Mouse (Mus musculus): ENCODE results near the gene Itpkb.

Itpkb gene

DNA sequence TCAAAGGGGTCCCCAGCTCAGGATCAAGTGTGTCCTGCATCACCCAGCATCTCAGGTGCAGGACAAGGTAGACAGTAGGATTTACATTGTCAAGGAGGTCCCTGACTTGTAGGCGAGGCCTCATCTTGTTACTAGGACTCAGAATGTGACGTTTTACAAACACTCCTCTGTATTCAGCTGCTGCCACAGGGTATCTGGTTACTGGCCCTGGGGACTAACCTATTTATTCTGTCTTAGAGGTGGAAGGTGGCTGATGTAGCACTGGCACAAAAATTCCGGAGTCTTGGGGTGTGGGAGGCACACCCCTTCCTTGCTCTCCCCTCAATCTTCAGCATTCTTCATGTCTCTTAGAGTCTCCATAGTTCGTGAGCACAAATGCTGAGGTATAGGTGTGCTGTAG, 16.8 kb downstream of the Itpkb start:
- no peak for DNase-seq

DNA sequence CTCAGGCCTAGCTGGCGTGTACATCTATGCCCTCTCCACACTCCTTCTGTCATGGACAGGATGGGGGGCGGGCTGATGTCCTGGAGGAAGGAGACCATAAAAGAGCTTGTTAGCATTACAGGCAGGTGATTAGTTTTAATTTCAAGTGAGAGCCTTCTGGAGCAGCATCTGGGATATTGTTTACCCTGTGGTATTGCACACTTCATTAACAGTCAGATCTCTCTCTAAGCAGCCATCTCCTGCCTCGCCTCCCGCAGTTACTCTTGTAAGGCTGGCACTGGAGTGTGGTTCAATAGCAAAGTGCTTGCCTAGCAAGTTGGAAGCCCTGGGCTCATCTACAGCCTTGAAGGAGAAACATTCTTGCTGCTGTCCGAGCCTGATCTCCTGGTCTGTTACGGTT, 17.6 kb downstream of the Itpkb start:
- DNase-seq: no peak

GRCm38 (mm10) chr1:180349090-180349489, 18.8 kb downstream of the Itpkb start:
- DNase-seq: no peak

DNA sequence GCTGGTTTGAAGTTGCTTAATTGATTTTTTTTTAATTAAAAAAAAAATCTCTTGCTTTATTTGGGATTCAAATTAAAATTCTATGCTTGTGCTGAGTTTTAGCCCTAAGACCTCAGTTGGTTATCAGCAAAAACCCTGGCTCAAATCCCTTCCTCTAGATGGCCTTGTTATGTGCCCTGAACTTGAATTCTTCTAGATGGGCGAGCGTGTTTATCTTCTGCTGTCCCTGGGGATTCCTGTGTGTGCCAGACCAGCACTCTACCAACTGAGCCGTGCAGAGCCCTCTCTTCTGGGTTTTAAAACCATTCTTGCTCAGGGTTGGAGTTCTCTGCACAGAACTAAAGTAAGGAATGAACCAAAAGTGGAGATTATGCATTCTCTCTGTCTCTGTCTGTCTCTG, 22.0 kb downstream of the Itpkb start:
- DNase-seq: peak in 1 of 2 experiments; percentile 32

GRCm38 (mm10) chr1:180354129-180354528, 23.8 kb downstream of the Itpkb start:
- DNase-seq: no peak

- no peak for DNase-seq
Measured at GRCm38 (mm10) chr1:180354976-180355730, 24.9 kb downstream of the Itpkb start.

DNA sequence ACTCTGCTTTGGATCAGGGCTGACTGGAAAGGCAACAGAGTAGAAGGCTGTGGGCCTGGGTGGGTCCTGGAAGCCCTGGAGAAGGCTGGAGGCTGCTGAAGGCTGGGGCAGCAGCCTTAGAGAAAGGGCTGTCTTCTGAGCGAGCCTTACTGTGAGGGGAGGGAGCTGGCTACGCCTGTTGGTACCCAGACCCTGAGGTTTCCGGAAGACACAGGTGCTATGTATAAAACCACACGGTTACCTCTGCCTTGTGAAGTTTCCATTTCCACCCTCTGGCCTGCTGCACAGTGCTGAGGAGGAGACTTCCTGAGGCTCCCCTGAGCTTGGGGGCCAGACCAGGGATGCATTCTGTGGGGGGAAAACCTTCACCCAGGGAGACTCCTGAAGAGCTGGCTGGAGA, 25.9 kb downstream of the Itpkb start:
- no peak for DNase-seq

DNA sequence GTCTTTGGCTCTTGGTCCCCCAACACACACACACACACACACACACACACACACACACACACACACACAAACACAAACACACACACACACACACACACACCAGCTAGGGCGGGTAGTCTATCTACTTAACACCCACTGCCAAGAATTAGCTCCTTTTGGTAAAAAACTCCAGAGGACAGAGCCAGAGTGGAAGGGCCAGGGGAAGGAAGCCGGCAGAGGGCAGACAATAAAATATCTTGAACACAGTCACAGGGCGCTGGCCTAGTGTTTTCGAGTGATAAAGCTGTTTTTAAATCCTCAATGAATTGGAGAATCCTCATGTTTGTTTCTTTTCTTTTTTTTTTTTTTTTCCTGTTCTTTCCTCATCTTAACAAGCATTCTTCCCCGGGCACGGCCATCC, 26.6 kb downstream of the Itpkb start:
- no peak for DNase-seq

GRCm38 (mm10) chr1:180357893-180358331, 27.6 kb downstream of the Itpkb start:
- DNase-seq: no peak

GRCm38 (mm10) chr1:180358466-180358865, 28.2 kb downstream of the Itpkb start:
- no peak for DNase-seq

DNA sequence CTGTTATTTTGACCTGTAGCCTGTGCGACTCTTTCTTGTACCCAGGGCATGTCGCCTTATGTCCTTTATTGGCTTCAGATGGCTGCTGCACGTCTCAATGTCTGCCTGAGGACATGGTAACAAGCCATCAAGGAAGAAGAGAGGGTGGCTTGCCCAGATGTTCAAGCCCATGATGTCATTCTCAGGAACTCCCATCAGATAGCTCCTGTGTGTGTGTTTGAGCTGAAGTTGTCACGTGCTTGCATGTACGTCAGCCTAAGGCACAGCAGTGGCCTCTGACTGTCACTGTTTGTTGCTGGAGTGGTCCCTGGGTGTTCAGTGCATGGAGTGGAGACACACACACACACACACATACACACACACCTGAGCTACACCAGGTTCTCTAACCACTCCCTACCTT, 29.0 kb downstream of the Itpkb start:
- DNase-seq: no peak

- peak; percentile 75 to 82 for DNase-seq
Measured at GRCm38 (mm10) chr1:180362176-180362575, 31.9 kb downstream of the Itpkb start.

DNA sequence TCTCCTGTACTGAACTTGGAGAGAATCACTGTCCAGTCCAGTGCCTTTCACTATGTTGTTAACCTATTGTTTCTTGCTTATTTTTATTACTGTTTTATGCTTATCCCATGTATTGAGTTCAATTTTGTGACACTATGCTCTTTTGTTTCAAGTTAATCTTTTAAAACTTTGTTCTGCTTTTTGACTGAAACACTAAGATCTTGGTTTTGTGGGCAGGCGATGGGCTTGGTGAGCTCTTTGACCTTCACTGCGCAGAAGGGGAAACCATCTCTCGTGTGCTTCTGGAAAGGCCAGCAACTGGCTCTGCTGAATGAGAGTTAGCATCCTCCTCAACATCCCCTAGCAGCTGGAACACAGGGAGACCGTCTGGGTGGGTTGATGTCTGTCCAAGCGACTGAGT, 32.6 kb downstream of the Itpkb start:
- DNase-seq: no peak

DNA sequence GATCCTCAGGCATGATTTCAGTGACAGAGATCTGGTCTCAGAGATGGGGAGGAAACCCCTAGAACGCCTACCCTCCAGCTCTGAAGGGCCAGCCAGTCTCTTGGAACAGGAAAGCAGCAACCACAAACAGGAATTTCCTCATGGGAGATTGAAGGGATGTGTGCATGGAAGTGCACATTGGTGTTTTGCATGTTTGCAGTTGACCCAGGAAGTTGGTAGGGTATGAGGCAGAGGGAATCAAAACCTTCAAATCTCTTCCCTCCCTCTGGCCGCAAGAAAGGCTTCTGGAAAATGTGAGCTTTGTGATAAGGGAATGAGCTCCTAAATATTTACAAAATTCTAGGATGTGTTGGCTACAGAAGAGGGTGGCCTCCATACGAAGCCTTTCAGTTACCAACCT, 33.0 kb downstream of the Itpkb start:
- no peak for DNase-seq

DNA sequence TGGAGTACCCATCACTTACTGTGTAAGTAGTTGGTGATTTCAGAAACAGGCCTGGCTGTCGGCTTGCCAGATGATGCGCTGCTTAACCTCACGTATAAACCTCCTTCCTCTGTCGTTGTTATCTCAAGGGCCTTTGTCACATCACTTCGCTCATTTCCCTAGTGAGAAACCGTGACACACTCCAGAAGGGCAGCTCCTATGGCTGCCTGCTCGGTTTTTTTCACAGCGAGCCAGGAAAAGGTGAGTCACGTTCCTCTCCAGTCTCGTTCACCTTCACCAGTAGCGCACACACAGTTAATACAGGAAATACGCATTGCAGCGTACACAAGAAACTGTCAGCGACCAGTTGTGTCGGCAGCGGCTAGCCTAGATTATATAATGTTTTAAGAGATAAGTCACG, 33.7 kb downstream of the Itpkb start:
- peak in 1 of 2 experiments; percentile 45 for DNase-seq

DNA sequence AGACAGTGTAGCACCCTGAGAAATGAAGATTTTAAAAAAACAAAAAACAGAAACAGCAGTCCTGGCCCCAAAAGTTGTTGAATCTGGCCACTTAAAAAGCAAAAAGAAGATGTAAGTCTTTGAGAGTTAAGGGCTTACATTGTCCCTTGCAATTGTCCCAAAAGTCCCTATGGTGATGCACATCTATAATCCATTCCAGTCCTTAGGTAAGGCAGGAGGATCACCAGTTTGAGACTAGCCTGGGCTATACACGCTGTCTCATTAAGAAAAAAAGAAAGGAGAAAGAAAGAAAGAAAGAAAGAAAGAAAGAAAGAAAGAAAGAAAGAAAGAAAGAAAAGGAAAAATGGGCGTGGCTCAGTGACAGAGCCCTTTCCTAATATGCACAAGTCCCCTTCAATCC, 34.4 kb downstream of the Itpkb start:
- DNase-seq: no peak

- DNase-seq: peak; percentile 98
Measured at GRCm38 (mm10) chr1:180365180-180365810, 35.0 kb downstream of the Itpkb start.

DNA sequence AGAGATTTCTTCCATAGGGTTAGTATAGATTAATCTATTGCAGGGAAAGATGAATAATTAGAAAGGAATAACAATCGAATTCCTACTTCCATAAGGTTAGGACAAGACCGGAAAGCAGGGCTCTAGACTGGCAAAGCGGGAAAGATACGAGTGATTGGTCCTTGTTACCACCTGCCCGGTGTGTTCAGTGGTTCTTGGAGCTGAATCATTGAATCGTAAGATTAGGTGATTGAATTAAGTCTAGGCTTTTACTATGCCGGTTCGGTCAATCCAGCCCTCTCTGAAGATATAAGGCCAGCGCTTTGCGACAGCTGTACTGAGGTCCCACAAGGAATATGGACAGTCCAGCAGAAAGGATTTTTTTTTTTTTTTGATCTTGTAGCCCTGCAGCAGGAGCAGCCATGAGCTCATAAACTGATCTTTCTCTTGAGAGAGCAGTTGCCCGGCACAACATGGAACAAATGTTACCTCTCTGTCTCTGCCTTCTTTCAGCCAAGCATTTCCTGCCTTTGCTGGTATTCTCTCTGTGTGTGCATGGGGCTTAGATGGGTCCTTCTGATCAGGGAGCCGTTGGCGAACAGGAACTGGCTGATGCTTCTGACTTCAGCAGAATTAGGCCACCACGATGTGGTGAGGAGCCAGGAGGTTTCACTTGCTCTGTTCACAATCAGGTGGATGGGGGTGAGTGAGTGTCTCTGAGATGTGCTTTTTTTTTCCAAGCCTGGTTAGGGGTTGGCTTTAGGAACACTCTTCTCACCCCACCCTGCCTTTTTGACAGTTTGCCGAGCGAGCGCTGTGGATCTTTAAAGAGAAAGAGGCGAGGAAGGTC, 35.9 kb downstream of the Itpkb start:
- DNase-seq: peak; percentile 64 to 77

DNA sequence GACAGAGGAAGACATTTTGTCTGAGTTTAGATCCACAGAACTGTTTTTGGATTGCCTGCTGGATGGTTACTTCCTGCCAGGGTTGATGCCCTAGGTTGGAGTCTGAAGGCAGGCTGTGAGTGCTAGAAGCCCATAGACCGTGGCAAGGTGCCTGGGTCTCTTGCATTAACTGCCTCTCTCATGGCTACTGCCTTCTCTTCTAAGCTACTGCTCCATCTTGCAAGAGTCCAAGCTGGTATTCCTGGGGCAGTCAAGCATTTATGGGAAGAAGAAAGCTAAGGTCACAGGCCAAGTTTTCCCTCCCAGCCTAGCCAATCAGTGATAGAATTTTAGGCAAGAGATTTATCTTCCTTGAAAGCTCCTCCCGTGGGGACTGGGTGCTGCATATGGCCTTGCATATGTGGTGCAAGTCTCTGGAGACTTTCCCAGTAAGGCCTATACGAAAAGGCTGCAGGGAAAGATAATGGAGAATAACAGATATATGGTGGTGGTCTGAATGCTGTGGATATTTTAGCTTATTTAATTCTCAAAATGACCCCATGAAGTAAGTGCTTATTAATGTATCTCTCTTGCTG, 36.8 kb downstream of the Itpkb start:
- DNase-seq: peak; percentile 56 to 60

DNA sequence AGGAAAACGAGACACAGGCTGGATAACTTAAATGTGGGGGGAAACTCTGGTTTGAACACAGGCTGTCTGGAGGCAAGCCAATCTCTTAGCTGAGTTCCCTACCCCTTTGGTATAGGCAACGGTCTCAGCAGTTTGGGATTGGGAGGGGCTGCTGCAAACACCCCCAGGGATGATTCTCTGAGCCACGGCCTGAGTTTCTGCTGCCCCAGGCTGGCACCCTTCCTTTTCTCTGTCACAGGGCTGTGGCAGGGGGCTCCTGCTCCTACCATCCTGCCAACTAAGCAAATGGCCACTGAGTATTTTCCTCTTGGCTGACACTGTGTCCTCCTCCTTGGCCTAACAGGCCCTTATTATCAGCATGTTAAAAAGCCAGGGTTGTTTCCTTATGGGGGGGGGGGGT, 37.3 kb downstream of the Itpkb start:
- peak; percentile 64 to 78 for DNase-seq

DNA sequence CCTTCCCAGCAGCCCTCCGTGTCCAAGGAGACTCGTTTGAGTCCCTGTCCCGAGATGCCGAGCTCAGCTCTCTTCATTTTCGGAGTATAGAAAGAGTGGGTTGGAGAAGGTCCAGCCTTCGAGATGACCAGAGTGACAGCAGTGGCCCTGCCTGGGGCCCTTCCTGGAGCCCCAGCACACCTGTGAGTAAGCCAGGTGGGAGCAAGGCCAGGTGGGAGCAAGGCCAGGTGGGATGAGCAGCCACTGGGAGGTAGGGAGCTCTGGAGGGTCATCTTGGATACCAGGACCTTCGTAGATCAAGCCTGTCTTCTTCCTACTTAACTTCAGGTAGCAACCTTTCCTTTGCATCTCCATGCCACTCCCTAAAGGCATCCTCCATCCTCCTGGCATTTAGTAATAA, 37.8 kb downstream of the Itpkb start:
- DNase-seq: peak; percentile 52 to 56

DNA sequence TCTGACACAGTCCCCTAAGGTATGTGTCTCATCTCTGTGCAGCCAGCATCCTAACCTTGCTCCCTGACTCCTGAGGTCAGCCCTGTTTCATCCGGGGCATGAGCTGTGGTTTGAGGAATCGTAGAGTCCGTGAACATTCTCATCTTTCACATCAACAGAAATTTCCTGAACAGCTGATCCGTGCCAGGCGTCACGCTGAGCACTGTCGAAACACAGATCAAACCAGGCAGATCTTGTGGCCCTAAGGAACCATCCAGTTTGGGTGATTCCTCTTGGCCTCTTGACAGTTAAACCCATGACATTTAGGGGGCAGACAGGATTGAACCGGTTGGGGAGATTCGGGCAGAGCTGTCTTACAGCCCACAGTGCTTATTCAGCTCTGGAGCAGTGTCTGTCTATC, 38.4 kb downstream of the Itpkb start:
- DNase-seq: peak; percentile 45 to 59

All from cerebellum, postnatal 10 days (tissue).